Mouse (Mus musculus) neural tube, embryonic 14.5 days (tissue): ENCODE data around the gene Pdcl3. TPM values are rescaled to one million over a fixed set of nuclear protein-coding genes. Genes with fewer than 3 reads are reported as not detected.
"Not testable (repeated sequence)": the region's sequence is repeated elsewhere in the genome, so short reads cannot be mapped to it uniquely, and the experiment has no call there.

Experiments used
- ATAC-seq: fragments of 200-750 bp; cut with Nextera tagmentation; 2 replicates; pipeline ENCODE4 v1.8.0; 2017; ENCODE audit warnings: low read depth, mild to moderate bottlenecking, moderate TSS enrichment, moderate library complexity
- H3K27ac ChIP-seq: fragments of 300-500 bp; sonication (generic); 2 replicates; pipeline ENCODE4 v1.5.1; 2014; ENCODE audit warnings: low read depth, mild to moderate bottlenecking, control low read depth, low read length, moderate library complexity, mixed read lengths
- H3K27me3 ChIP-seq: fragments of 300-500 bp; sonication (generic); 2 replicates; pipeline ENCODE4 v1.6.1; 2014; ENCODE audit warnings: low read length; ENCODE audit not compliant: control insufficient read depth, insufficient read depth
- H3K36me3 ChIP-seq: fragments of 300-500 bp; sonication (generic); 2 replicates; pipeline ENCODE4 v1.6.1; 2014; ENCODE audit warnings: low read length, mixed read lengths; ENCODE audit not compliant: control insufficient read depth, insufficient read depth
- H3K4me1 ChIP-seq: fragments of 300-500 bp; sonication (generic); 2 replicates; pipeline ENCODE4 v1.6.1; 2014; ENCODE audit warnings: low read length; ENCODE audit not compliant: control insufficient read depth, insufficient read depth
- H3K4me2 ChIP-seq: fragments of 300-500 bp; sonication (generic); 2 replicates; pipeline ENCODE4 v1.6.1; 2014; ENCODE audit warnings: mild to moderate bottlenecking, low read depth, low read length, control low read depth
- H3K4me3 ChIP-seq: fragments of 300-500 bp; sonication (generic); 2 replicates; pipeline ENCODE4 v1.5.1; 2014; ENCODE audit warnings: low read depth, low read length, control low read depth, mixed read lengths
- H3K9ac ChIP-seq: fragments of 300-500 bp; sonication (generic); replicated peaks from 2 replicates; pipeline ENCODE4 v1.6.1; 2014; ENCODE audit warnings: low read depth, mild to moderate bottlenecking, control low read depth, low read length, mixed read lengths
- H3K9me3 ChIP-seq: fragments of 300-500 bp; sonication (generic); 2 replicates; pipeline ENCODE4 v1.6.1; 2016; ENCODE audit warnings: low read length; ENCODE audit not compliant: control insufficient read depth
- WGBS: fragments of 180-500 bp; shearing (Covaris S2); extraction: QIAGEN DNeasy Blood & Tissue Kit; methylation state at CpG from one replicate; pipeline ENCODE4 v1.1.7; 2014; 5-methylcytosine and 5-hydroxymethylcytosine counted together
- polyA plus RNA-seq: library from polyadenylated mRNA; unstranded; fragments of >200 nt; fragmentation: Nextera tagmentation; extraction: Ambion mirVana; gene quantifications from 2 replicates; pipeline ENCODE4 v1.2.1, GENCODE M21; 2014

The Pdcl3 gene
- polyA plus RNA-seq, 1 experiment from 2014 or later: 167 TPM

GRCm38 (mm10) chr1:39042188-39042587 is 56.8 kb downstream of the Pdcl3 start:
- Histone ChIP-seq H3K27ac (no peak overlapping the region), H3K27me3 (no peaks in the 10 kb centered on the region), H3K36me3 (no peaks in the 10 kb centered on the region), H3K4me3 (no peak overlapping the region), H3K9me3 (no peaks in the 10 kb centered on the region), H3K9ac (no peak overlapping the region), H3K4me1 (no peaks in the 10 kb centered on the region), H3K4me2 (no peak overlapping the region)
- ATAC-seq: no peak
- WGBS: 61% methylated on average over 2 of the region's 2 CpGs

- not testable (repeated sequence) for H3K27ac ChIP-seq, ATAC-seq, H3K4me3 ChIP-seq, H3K9me3 ChIP-seq, H3K4me2 ChIP-seq, H3K4me1 ChIP-seq, H3K27me3 ChIP-seq, H3K36me3 ChIP-seq, H3K9ac ChIP-seq
- WGBS: 70% methylated on average over 1 of the region's 1 CpGs
Measured at GRCm38 (mm10) chr1:39044442-39044841, 59.0 kb downstream of the Pdcl3 start.

- Histone ChIP-seq H3K4me1 (no peaks in the 10 kb centered on the region), H3K9me3 (no peaks in the 10 kb centered on the region), H3K27me3 (no peaks in the 10 kb centered on the region), H3K9ac (no peak overlapping the region), H3K4me2 (no peak overlapping the region), H3K36me3 (no peaks in the 10 kb centered on the region), H3K4me3 (no peak overlapping the region), H3K27ac (no peak overlapping the region)
- ATAC-seq: no peak
- 12% methylated on average over 7 of the region's 7 CpGs for WGBS
Measured at GRCm38 (mm10) chr1:39046689-39047088, 61.3 kb downstream of the Pdcl3 start.

Other genes with a start within 250 kb of the Pdcl3 start
- 29.4 and 31.1 TPM in 2 replicates for gene Lonrf2, start 148.9 kb upstream of the Pdcl3 start, polyA plus RNA-seq
- gene Chst10, start 87.4 kb upstream of the Pdcl3 start, polyA plus RNA-seq: 58.4 and 68.7 TPM in 2 replicates
- 6.1 and 8.4 TPM in 2 replicates for gene Nms, start 46.5 kb upstream of the Pdcl3 start, polyA plus RNA-seq
- 1.0 and 1.8 TPM in 2 replicates for gene Npas2, start 208.1 kb downstream of the Pdcl3 start, polyA plus RNA-seq